Mouse (Mus musculus) CH12.LX (cell line): ENCODE measurements around the gene Xrcc2. TPM values are rescaled to one million over a fixed set of nuclear protein-coding genes. Genes with fewer than 3 reads are reported as not detected.

ENCODE experiments used
- DNase-seq: peaks from one replicate; pipeline ENCODE4 v3.0.0-alpha.2; 2013; ENCODE audit errors: extremely low read depth
- H3K27ac ChIP-seq: 2 replicates; pipeline ENCODE4 v1.5.1; 2012; ENCODE audit warnings: low read depth, mild to moderate bottlenecking, control low read depth, moderate library complexity; ENCODE audit not compliant: insufficient read depth
- H3K27me3 ChIP-seq: replicated peaks from 2 replicates; pipeline ENCODE3; 2012; ENCODE audit warnings: inconsistent platforms
- H3K36me3 ChIP-seq, 2 experiments: replicated peaks in 1 of 2; 2 replicates each; pipeline versions ENCODE3 to v1.6.1; 2012; ENCODE audit warnings: inconsistent platforms in 1 of 2, low read length in 1 of 2, mild to moderate bottlenecking in 1 of 2, mixed read lengths in 1 of 2, moderate library complexity in 1 of 2; ENCODE audit not compliant: control insufficient read depth in 1 of 2, insufficient read depth in 1 of 2
- H3K4me1 ChIP-seq, 2 experiments: 2 replicates each; pipeline ENCODE4 v1.6.1; 2012; ENCODE audit warnings: inconsistent platforms in 1 of 2, moderate library complexity in 1 of 2; ENCODE audit not compliant: insufficient read depth in 2 of 2, control insufficient read depth in 1 of 2
- H3K4me2 ChIP-seq: 2 replicates; pipeline ENCODE4 v1.6.1; 2012; ENCODE audit warnings: low read depth, mild to moderate bottlenecking, control low read depth; ENCODE audit not compliant: poor library complexity, insufficient read depth, severe bottlenecking
- H3K4me3 ChIP-seq, 3 experiments: fragments of 150-350 bp in 1 of 3; sonication (generic) in 1 of 3; replicated peaks in 1 of 3; 2 replicates each; pipeline versions ENCODE3 to v1.5.1; 2011 to 2012; ENCODE audit warnings: low read depth in 2 of 3, low read length in 2 of 3, mild to moderate bottlenecking in 2 of 3, moderate library complexity in 2 of 3, control low read depth in 1 of 3, improper control_type of control experiment in 1 of 3, inconsistent platforms in 1 of 3, mixed read lengths in 1 of 3; ENCODE audit not compliant: poor library complexity in 1 of 3
- H3K79me2 ChIP-seq: replicated peaks from 2 replicates; pipeline ENCODE4 v1.6.1; 2012; ENCODE audit warnings: mild to moderate bottlenecking, moderate library complexity; ENCODE audit not compliant: control insufficient read depth, poor library complexity, insufficient read depth, severe bottlenecking; ENCODE audit errors: extremely low read depth
- H3K9ac ChIP-seq: 2 replicates; pipeline ENCODE4 v1.6.1; 2012; ENCODE audit warnings: low read depth, mild to moderate bottlenecking, control low read depth, moderate library complexity; ENCODE audit not compliant: insufficient read depth
- H3K9me3 ChIP-seq: replicated peaks from 2 replicates; pipeline ENCODE3; 2012; ENCODE audit warnings: low read length, inconsistent platforms, mixed read lengths
- BHLHE40 ChIP-seq: IDR thresholded peaks from 2 replicates; pipeline ENCODE4 v1.6.1; 2011; ENCODE audit warnings: mild to moderate bottlenecking, low read depth, low read length, improper control_type of control experiment
- CHD1 ChIP-seq: IDR thresholded peaks from 2 replicates; pipeline ENCODE4 v1.6.1; 2012; ENCODE audit warnings: low read depth, low read length, improper control_type of control experiment, inconsistent platforms
- CTCF ChIP-seq, 2 experiments: IDR thresholded peaks in 1 of 2; conservative IDR thresholded peaks in 1 of 2; 2 replicates each; pipeline ENCODE4 v1.5.1; 2011 to 2012; ENCODE audit warnings: low read depth in 2 of 2, low read length in 2 of 2, improper control_type of control experiment in 1 of 2, inconsistent platforms in 1 of 2, mild to moderate bottlenecking in 1 of 2, moderate library complexity in 1 of 2
- E2F4 ChIP-seq: IDR thresholded peaks from 2 replicates; pipeline ENCODE4 v1.6.1; 2011; ENCODE audit warnings: low read depth, low read length, improper control_type of control experiment; ENCODE audit not compliant: insufficient replicate concordance
- GABPA ChIP-seq: IDR thresholded peaks from 2 replicates; pipeline ENCODE4 v1.6.1; 2012; ENCODE audit warnings: low read depth, low read length, improper control_type of control experiment, inconsistent platforms; ENCODE audit not compliant: insufficient replicate concordance
- MEF2A ChIP-seq: IDR thresholded peaks from 2 replicates; pipeline ENCODE4 v1.6.1; 2014; ENCODE audit warnings: low read depth, mild to moderate bottlenecking, inconsistent platforms, low read length, improper control_type of control experiment, borderline replicate concordance
- MXI1 ChIP-seq: IDR thresholded peaks from 2 replicates; pipeline ENCODE4 v1.6.1; 2011; ENCODE audit warnings: mild to moderate bottlenecking, low read depth, low read length, improper control_type of control experiment
- NELFE ChIP-seq: IDR thresholded peaks from 2 replicates; pipeline ENCODE4 v1.6.1; 2011; ENCODE audit warnings: low read depth, low read length, improper control_type of control experiment
- NRF1 ChIP-seq: IDR thresholded peaks from 2 replicates; pipeline ENCODE4 v1.6.1; 2014; ENCODE audit warnings: low read depth, mild to moderate bottlenecking, inconsistent platforms, low read length, improper control_type of control experiment, moderate library complexity
- POLR2A ChIP-seq: IDR thresholded peaks from 2 replicates; pipeline ENCODE4 v1.6.1; 2011; ENCODE audit warnings: low read depth, mild to moderate bottlenecking, improper control_type of control experiment, low read length
- RAD21 ChIP-seq: IDR thresholded peaks from 2 replicates; pipeline ENCODE4 v1.6.1; 2011; ENCODE audit warnings: low read depth, mild to moderate bottlenecking, low read length, improper control_type of control experiment, moderate library complexity
- SMC3 ChIP-seq: IDR thresholded peaks from 2 replicates; pipeline ENCODE4 v1.6.1; 2011; ENCODE audit warnings: low read depth, low read length, improper control_type of control experiment
- TBP ChIP-seq: conservative IDR thresholded peaks from 2 replicates; pipeline ENCODE4 v1.6.1; 2011; ENCODE audit warnings: low read depth, low read length, improper control_type of control experiment
- ZC3H11A ChIP-seq: IDR thresholded peaks from 2 replicates; pipeline ENCODE4 v1.6.1; 2012; ENCODE audit warnings: low read depth, mild to moderate bottlenecking, inconsistent platforms, low read length, improper control_type of control experiment
- ZMIZ1 ChIP-seq: IDR thresholded peaks from 2 replicates; pipeline ENCODE4 v1.6.1; 2012; ENCODE audit warnings: low read depth, mild to moderate bottlenecking, inconsistent platforms, low read length, improper control_type of control experiment
- ZNF384 ChIP-seq: IDR thresholded peaks from 2 replicates; pipeline ENCODE4 v1.6.1; 2012; ENCODE audit warnings: low read depth, low read length, improper control_type of control experiment, inconsistent platforms
- dilution Hi-C: fragments of 300-500 bp; cut with MboI; formaldehyde crosslinking; loops from 2 replicates; pipeline ENCODE4 v1.14.3; 2020; ENCODE audit warnings: low sequenced_read_pairs; ENCODE audit not compliant: extremely low pct_unique_long_range_greater_than_20kb, extremely low pct_ligation_motif_present
- in situ Hi-C: fragments of 300-500 bp; cut with MboI; formaldehyde crosslinking; loops from 3 replicates; pipeline ENCODE4 v1.14.3; 2019; ENCODE audit warnings: low sequenced_read_pairs, low pct_ligation_motif_present, low pct_unique_long_range_greater_than_20kb, mixed read lengths
- polyA plus RNA-seq: library from polyadenylated mRNA; unstranded; fragments of >175 nt; gene quantifications from 2 replicates; pipeline ENCODE4 v1.2.1, GENCODE M21; 2012; ENCODE audit warnings: low read depth; ENCODE audit not compliant: insufficient read length
- total RNA-seq, 2 experiments: library from RNA; depleted of rRNA; stranded (reverse); fragments of 300-350 nt in 1 of 2; fragments of >200 nt in 1 of 2; gene quantifications; 2 replicates each; pipeline ENCODE4 v1.2.3; 2012 to 2014

Xrcc2 gene
- total and polyA plus RNA-seq, 3 experiments: 11.3 to 23.4 (median 13.0) TPM

DNA sequence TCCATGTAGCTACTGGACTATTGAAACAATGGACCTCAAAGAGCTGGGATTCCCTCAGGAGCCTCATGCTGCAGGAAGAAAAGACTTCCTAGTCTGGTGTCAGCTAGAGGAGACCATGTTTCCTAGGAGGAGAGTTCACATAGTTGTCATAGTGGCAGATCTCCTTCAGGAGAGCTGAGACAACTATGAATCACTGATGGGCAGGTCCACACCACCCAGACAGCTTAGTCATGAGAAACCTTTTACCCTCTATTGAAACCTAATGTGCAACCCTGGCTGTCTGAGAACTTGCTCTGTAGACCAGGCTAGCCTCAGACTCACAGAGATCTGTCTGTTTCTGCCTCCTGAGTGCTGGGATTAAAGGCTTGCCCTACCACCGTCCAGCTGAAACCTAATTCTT, 62.9 kb downstream of the Xrcc2 start:
- Histone ChIP-seq H3K79me2 (no peaks in the 10 kb centered on the region), H3K27ac (no peak overlapping the region), H3K36me3 (no peaks in the 10 kb centered on the region), H3K4me3 (no peak overlapping the region), H3K4me2 (no peak overlapping the region), H3K9me3 (no peaks in the 10 kb centered on the region), H3K9ac (no peak overlapping the region), H3K4me1 (no peaks in the 10 kb centered on the region), H3K27me3 (no peaks in the 10 kb centered on the region)
- in situ Hi-C loops (no loop called here), dilution Hi-C loops (no loop called here)
- TF ChIP-seq BHLHE40 (no peak), TBP (no peak), CTCF (conservative IDR thresholded peaks at IDR 0.05 in 1 of 2, IDR thresholded peaks at IDR 0.05 in 1 of 2; ENCODE audit: low read depth in 2 of 2, low read length in 2 of 2) (no peak), GABPA (no peak), ZNF384 (no peak), E2F4 (no peak), NELFE (no peak), RAD21 (no peak), CHD1 (no peak), SMC3 (no peak), MEF2A (no peak), ZC3H11A (no peak), MXI1 (no peak), ZMIZ1 (no peak), NRF1 (no peak), POLR2A (no peak)
- no peak for DNase-seq

Other genes with a start within 250 kb of the Xrcc2 start
- gene Kmt2c, start 207.0 kb downstream of the Xrcc2 start, total RNA-seq (2012; rRNA removed): 12.8 and 14.6 TPM in 2 replicates
- gene Kmt2c, start 207.0 kb downstream of the Xrcc2 start, total RNA-seq (2014; rRNA removed): 6.7 and 7.5 TPM in 2 replicates
- 9.7 and 12.7 TPM in 2 replicates for gene Kmt2c, start 207.0 kb downstream of the Xrcc2 start, polyA plus RNA-seq
- not detected in 2 replicates for gene Cct8l1, start 189.8 kb downstream of the Xrcc2 start, total RNA-seq (2012; rRNA removed)
- not detected in 2 replicates for gene Cct8l1, start 189.8 kb downstream of the Xrcc2 start, total RNA-seq (2014; rRNA removed)
- gene Cct8l1, start 189.8 kb downstream of the Xrcc2 start, polyA plus RNA-seq: not detected in 2 replicates
- gene Actr3b, start 54.2 kb upstream of the Xrcc2 start, total RNA-seq (2012; rRNA removed): 1.3 and 1.7 TPM in 2 replicates
- gene Actr3b, start 54.2 kb upstream of the Xrcc2 start, total RNA-seq (2014; rRNA removed): 3.9 and 4.5 TPM in 2 replicates
- 4.7 and 6.8 TPM in 2 replicates for gene Actr3b, start 54.2 kb upstream of the Xrcc2 start, polyA plus RNA-seq
- not detected in 2 replicates for gene Gm21663, start 236.6 kb upstream of the Xrcc2 start, total RNA-seq (2012; rRNA removed)
- not detected in 2 replicates for gene Gm21663, start 236.6 kb upstream of the Xrcc2 start, total RNA-seq (2014; rRNA removed)
- not detected in 2 replicates for gene Gm21663, start 236.6 kb upstream of the Xrcc2 start, polyA plus RNA-seq
- not detected in 2 replicates for gene Gm21671, start 248.6 kb upstream of the Xrcc2 start, total RNA-seq (2012; rRNA removed)
- not detected in 2 replicates for gene Gm21671, start 248.6 kb upstream of the Xrcc2 start, total RNA-seq (2014; rRNA removed)
- not detected in 2 replicates for gene Gm21671, start 248.6 kb upstream of the Xrcc2 start, polyA plus RNA-seq